Mouse (Mus musculus) adrenal gland, adult 8-10 months (tissue): ENCODE measurements at regions not wholly inside any gene's neighbourhood (a gene's known extent, or its start where the extent isn't known, plus 50 kb on each side); places are given as distances from the start of the nearest gene placed in this dataset.
"Not testable (repeated sequence)": the region's sequence is repeated elsewhere in the genome, so short reads cannot be mapped to it uniquely, and the experiment has no call there.

Experiments used
- DNase-seq: peaks from one replicate; pipeline ENCODE4 v3.0.0; 2022

DNA sequence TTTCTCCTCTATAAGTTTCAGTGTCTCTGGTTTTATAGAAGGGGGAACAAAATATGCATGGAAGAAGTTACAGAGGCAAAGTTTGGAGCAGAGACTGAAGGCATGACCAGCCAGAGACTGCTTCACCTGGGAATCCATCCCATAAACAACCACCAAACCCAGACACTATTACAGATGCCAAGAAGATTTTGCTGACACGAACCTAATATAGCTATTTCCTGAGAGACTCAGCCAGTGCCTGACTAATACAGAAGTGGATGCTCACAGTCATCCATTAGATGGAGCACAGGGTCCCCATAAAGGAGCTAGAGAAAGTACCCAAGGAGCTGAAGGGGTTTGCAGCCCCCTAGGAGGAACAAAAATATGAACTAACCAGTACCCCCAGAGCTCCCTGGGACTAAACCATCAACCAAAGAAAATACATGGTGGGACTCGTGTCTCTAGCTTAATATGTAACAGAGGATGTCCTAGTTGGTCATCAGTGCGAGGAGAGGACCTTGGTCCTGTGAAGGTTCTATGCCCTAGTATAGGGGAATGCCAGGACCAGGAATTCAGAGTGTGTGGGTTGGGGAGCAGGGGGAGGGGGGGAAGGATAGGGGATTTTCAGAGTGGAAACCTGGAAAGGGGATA, 621.2 kb upstream of the Msl3l2 start:
- not testable (repeated sequence) for DNase-seq

- no peak for DNase-seq
Measured at GRCm38 (mm10) chr10:55522706-55523105, 584.0 kb upstream of the Msl3l2 start.

DNA sequence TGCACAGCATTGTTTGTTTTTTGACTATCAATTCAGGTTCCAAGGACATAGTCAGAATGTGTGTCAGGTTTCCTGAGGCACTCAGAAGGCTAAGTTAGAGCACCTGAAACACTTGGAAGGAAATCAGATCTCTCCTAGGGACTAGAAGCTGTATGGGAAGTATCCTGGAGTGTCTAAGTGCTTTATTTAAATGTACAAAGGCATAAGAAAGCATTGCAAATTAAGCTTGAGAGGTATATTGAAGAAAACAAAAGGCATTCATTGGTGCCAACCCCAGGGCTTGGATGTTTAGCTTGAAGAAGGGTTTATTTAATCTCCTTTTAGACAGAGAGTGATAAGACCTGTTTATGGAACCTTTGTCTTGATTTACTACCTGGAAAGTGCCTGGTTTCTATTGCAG, 569.3 kb upstream of the Msl3l2 start:
- DNase-seq, result no peak

DNA sequence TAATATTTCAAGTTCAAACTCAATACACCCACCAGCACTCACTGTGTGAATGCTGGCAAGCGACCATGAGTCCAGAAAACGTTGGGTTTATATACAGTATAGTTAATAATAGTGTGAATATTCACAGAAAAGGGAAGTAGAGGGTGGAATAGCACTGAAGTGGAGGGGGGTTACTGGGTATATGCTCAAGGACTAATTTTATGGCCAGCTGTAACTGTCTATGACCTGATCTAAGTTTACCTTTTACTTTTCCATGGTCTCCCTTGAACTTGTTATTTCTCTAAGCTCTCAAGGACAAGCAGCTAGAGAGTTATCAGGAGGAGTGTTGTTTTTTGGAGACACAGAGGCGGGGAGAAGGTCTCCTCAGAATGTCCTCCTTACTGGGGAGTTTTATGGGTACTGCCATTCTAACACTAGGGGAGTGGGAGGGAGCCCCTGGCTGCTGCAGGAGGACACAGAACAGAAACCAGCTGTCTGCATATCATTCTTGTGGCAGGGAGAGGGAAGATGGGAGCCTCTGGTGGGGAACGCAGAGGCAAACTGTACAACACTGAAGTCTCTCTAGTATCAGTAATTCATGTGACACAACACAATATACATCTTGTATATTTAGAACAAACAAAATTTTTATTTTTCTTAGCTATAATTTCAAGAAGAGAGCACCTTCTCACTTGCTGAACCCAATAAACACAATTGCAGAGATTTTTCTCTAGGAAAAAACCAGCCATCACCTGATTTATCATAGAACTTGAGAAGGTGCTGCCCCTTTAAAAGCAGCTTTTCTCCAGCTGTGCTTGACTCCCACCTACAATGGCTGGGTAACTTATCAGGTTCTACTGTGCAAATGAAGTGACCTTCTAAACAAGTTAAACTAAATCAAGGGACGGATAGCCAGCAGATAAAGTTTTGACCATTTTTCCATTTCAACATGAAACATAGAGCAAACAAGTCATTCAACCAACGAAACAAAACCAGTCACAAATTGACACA, 560.0 kb upstream of the Msl3l2 start:
- DNase-seq, result no peak

DNA sequence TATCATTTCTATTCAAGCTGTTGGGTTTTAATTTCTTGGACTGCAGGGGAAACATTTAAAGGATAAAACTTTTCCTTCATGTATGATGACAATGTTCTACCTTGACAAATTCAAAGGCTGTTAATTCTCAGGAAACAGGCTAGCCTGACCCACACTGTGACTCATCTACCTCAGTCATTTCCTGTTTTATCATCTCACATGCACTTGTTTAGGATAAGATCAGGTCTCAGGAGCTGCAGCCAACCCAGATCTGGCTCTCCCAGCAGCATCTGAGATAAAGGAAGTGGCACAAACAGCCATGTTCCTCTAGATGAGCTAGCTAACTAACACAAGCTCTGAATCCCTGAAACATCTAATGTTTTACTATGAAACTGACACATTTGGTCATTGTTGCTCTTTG, 541.8 kb upstream of the Msl3l2 start:
- no peak for DNase-seq

GRCm38 (mm10) chr10:55572689-55573088, 534.0 kb upstream of the Msl3l2 start:
- DNase-seq, result no peak

GRCm38 (mm10) chr10:55591013-55591412, 515.7 kb upstream of the Msl3l2 start:
- DNase-seq, result peak; percentile 36

- DNase-seq, result no peak
Measured at GRCm38 (mm10) chr10:55591896-55592295, 514.8 kb upstream of the Msl3l2 start.

- no peak for DNase-seq
Measured at GRCm38 (mm10) chr10:55624566-55625287, 482.0 kb upstream of the Msl3l2 start.

DNA sequence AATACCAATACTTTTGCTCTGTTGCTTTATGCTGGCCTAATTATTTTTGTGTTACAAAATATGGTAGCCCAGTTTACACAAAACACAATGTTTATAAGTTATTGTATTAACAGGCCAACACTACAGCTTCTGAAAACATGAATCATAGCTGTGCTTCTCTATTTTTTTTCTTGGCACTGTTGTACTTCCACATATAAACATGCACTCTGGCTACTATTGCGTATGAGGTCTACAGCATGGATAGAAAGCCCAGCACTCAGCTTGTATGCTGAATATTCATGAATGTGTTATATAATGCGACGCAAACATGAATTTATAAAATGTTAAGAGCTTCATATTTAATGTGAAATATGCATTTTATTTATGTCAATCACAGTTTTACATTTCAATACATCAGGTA, 465.4 kb upstream of the Msl3l2 start:
- DNase-seq, result no peak
